Comparison of ENCODE assay signal across 22 mouse cellular contexts in the genomic region with DNA sequence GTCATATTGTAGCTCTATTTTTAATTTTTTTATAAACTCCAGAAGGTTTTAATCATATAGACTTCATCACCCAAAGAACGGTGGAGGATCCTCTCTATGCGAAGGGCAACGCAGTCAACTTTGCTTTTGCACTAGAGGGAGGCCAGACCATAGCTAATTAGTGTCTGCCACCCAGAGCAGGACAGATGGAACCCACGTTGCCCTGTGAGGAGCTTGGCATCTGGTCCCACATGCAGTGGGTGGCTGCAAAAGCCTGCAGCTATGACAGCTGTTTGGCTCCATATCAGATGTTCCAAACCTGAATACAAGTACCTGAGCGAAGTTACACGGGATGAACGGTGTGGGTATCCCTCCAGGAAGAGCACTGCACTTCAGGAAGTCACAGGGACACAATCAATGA.
DNase-seq lines count a peak whose midpoint lies in the region; ATAC-seq and TF ChIP-seq lines count a peak whose summit lies in the region.
"Had no signal": no experiment of that assay in that cellular context is flagged by ENCODE, and none has a peak within 500 bp of the region (broad histone marks: within the 10 kb centered on the region; RNA-seq: fewer than 3 reads in every experiment).

No protein-coding gene starts in this region.

- H3K27ac ChIP-seq in hindbrain, embryonic 16.5 days (ENCODE audit: low read depth, low read length): no peak overlapping the region
- no peak overlapping the region for H3K27ac ChIP-seq in hindbrain, embryonic 10.5 days
- H3K27ac ChIP-seq in midbrain, postnatal 0 days (ENCODE audit: low read depth, low read length): no peak overlapping the region
- H3K27ac ChIP-seq in midbrain, embryonic 16.5 days (ENCODE audit: low read length): no peak overlapping the region
- no peak overlapping the region for H3K27ac ChIP-seq in neural tube, embryonic 15.5 days (replicated peaks)
- H3K27ac ChIP-seq: forebrain, embryonic 10.5 days; forebrain, embryonic 13.5 days; hindbrain, embryonic 15.5 days had no signal

- no peaks in the 10 kb centered on the region for H3K4me1 ChIP-seq in hindbrain, embryonic 16.5 days (ENCODE audit: control insufficient read depth, insufficient read depth, low read depth, low read length)
- H3K4me1 ChIP-seq in hindbrain, embryonic 10.5 days (replicated peaks): no peaks in the 10 kb centered on the region
- H3K4me1 ChIP-seq in midbrain, postnatal 0 days (ENCODE audit: insufficient read depth, low read length): no peaks in the 10 kb centered on the region
- no peaks in the 10 kb centered on the region for H3K4me1 ChIP-seq in midbrain, embryonic 16.5 days (ENCODE audit: control insufficient read depth, insufficient read depth, low read length)
- H3K4me1 ChIP-seq in neural tube, embryonic 15.5 days: peaks cover 9% of the 10 kb centered on the region
- H3K4me1 ChIP-seq: forebrain, embryonic 10.5 days; forebrain, embryonic 13.5 days; hindbrain, embryonic 15.5 days had no signal

- H3K9ac ChIP-seq in hindbrain, embryonic 16.5 days (ENCODE audit: low read depth, low read length): no peak overlapping the region
- no peak overlapping the region for H3K9ac ChIP-seq in midbrain, postnatal 0 days (replicated peaks; ENCODE audit: low read length, poor library complexity, severe bottlenecking)
- no peak overlapping the region for H3K9ac ChIP-seq in midbrain, embryonic 16.5 days (ENCODE audit: low read depth, low read length)
- H3K9ac ChIP-seq in neural tube, embryonic 15.5 days (replicated peaks): no peak overlapping the region
- H3K9ac ChIP-seq: forebrain, embryonic 13.5 days; hindbrain, embryonic 15.5 days had no signal

- no peaks in the 10 kb centered on the region for H3K27me3 ChIP-seq in hindbrain, embryonic 16.5 days (replicated peaks; ENCODE audit: control insufficient read depth, insufficient read depth, low read length)
- no peaks in the 10 kb centered on the region for H3K27me3 ChIP-seq in hindbrain, embryonic 10.5 days (ENCODE audit: insufficient read depth, poor library complexity, severe bottlenecking)
- no peaks in the 10 kb centered on the region for H3K27me3 ChIP-seq in midbrain, postnatal 0 days (ENCODE audit: insufficient read depth, low read length)
- no peaks in the 10 kb centered on the region for H3K27me3 ChIP-seq in midbrain, embryonic 16.5 days (ENCODE audit: control insufficient read depth, insufficient read depth, low read depth, low read length)
- H3K27me3 ChIP-seq in neural tube, embryonic 15.5 days (replicated peaks): no peaks in the 10 kb centered on the region
- H3K27me3 ChIP-seq: forebrain, embryonic 13.5 days; hindbrain, embryonic 15.5 days had no signal

- TF ChIP-seq POLR2A in brain, embryonic 14.5 days (IDR thresholded peaks at IDR 0.05; ENCODE audit: borderline replicate concordance, extremely low read depth, insufficient read depth, insufficient read length, poor library complexity, severe bottlenecking): no peak

- 68% methylated on average over 7 of the region's 7 CpGs for WGBS in hindbrain, embryonic 16.5 days
- 83% methylated on average over 7 of the region's 7 CpGs for WGBS in hindbrain, embryonic 10.5 days
- WGBS in midbrain, postnatal 0 days: 82% methylated on average over 7 of the region's 7 CpGs
- WGBS in midbrain, embryonic 16.5 days: 87% methylated on average over 7 of the region's 7 CpGs
- 71% methylated on average over 7 of the region's 7 CpGs for WGBS in neural tube, embryonic 15.5 days

- no peak for DNase-seq in hindbrain, embryonic 10.5 days (ENCODE audit: low spot score)
- DNase-seq in midbrain, postnatal 0 days (ENCODE audit: low spot score): peak; percentile 36
- DNase-seq in brain, embryonic 14.5 days (ENCODE audit: low read depth): peak; percentile 39
- DNase-seq: adrenal gland, adult 8-10 months; adrenal gland, postnatal 25 days; cerebellum, adult 11 months; cerebellum, adult 2 months; cerebellum, postnatal 14 days; gastrocnemius, postnatal 10 days; gastrocnemius, postnatal 36 days had no signal

- 0 out of 2 replicates have a peak, but pooled peaks have one; percentile 46 for ATAC-seq in hindbrain, embryonic 16.5 days
- no peak for ATAC-seq in midbrain, postnatal 0 days (ENCODE audit: low FRiP score)
- no peak for ATAC-seq in midbrain, embryonic 16.5 days
- no peak for ATAC-seq in neural tube, embryonic 15.5 days (ENCODE audit: low FRiP score)
- ATAC-seq: activated CD4-positive, CD25-positive, alpha-beta regulatory T cell, adult 4 months; CD4-positive, CD25-positive, alpha-beta regulatory T cell, adult 4 months; forebrain, embryonic 13.5 days; forebrain, embryonic 16.5 days; inflammation-experienced regulatory T-cells, adult 6 months; intestine, embryonic 16.5 days had no signal

- no peak for TF ChIP-seq CTCF in midbrain, postnatal 0 days (IDR thresholded peaks at IDR 0.05)
- no peak for TF ChIP-seq CTCF in brain, embryonic 14.5 days (IDR thresholded peaks at IDR 0.05; ENCODE audit: borderline replicate concordance, extremely low read depth, insufficient read depth, insufficient read length)

- no peaks in the 10 kb centered on the region for H3K36me3 ChIP-seq in hindbrain, embryonic 16.5 days (ENCODE audit: control insufficient read depth, insufficient read depth, low read length)
- no peaks in the 10 kb centered on the region for H3K36me3 ChIP-seq in hindbrain, embryonic 10.5 days
- H3K36me3 ChIP-seq in midbrain, postnatal 0 days (ENCODE audit: insufficient read depth, low read length): no peaks in the 10 kb centered on the region
- no peaks in the 10 kb centered on the region for H3K36me3 ChIP-seq in midbrain, embryonic 16.5 days (ENCODE audit: control insufficient read depth, insufficient read depth, low read length)
- no peaks in the 10 kb centered on the region for H3K36me3 ChIP-seq in neural tube, embryonic 15.5 days
- H3K36me3 ChIP-seq: forebrain, embryonic 10.5 days; hindbrain, embryonic 15.5 days had no signal

- no peak overlapping the region for H3K4me3 ChIP-seq in hindbrain, embryonic 16.5 days (ENCODE audit: low read length)
- no peak overlapping the region for H3K4me3 ChIP-seq in hindbrain, embryonic 10.5 days
- H3K4me3 ChIP-seq in midbrain, postnatal 0 days (ENCODE audit: low read depth, low read length): no peak overlapping the region
- H3K4me3 ChIP-seq in midbrain, embryonic 16.5 days (ENCODE audit: low read depth, low read length): no peak overlapping the region
- H3K4me3 ChIP-seq in neural tube, embryonic 15.5 days (replicated peaks): no peak overlapping the region
- H3K4me3 ChIP-seq: forebrain, embryonic 10.5 days; forebrain, embryonic 13.5 days; hindbrain, embryonic 15.5 days had no signal

- no peak overlapping the region for H3K4me2 ChIP-seq in hindbrain, embryonic 16.5 days (ENCODE audit: low read length)
- H3K4me2 ChIP-seq in midbrain, postnatal 0 days (ENCODE audit: low read depth, low read length, poor library complexity, severe bottlenecking): no peak overlapping the region
- no peak overlapping the region for H3K4me2 ChIP-seq in midbrain, embryonic 16.5 days (ENCODE audit: low read length)
- H3K4me2 ChIP-seq in neural tube, embryonic 15.5 days: no peak overlapping the region
- H3K4me2 ChIP-seq: forebrain, embryonic 13.5 days; heart, embryonic 11.5 days; hindbrain, embryonic 15.5 days had no signal

- no peaks in the 10 kb centered on the region for H3K9me3 ChIP-seq in hindbrain, embryonic 16.5 days (ENCODE audit: control insufficient read depth, low read length)
- H3K9me3 ChIP-seq in hindbrain, embryonic 10.5 days: no peaks in the 10 kb centered on the region
- H3K9me3 ChIP-seq in midbrain, postnatal 0 days (ENCODE audit: low read length): no peaks in the 10 kb centered on the region
- H3K9me3 ChIP-seq in midbrain, embryonic 16.5 days (replicated peaks; ENCODE audit: control insufficient read depth, low read length, poor library complexity, severe bottlenecking): no peaks in the 10 kb centered on the region
- no peaks in the 10 kb centered on the region for H3K9me3 ChIP-seq in neural tube, embryonic 15.5 days (replicated peaks)
- H3K9me3 ChIP-seq: forebrain, embryonic 10.5 days; forebrain, embryonic 13.5 days; hindbrain, embryonic 15.5 days had no signal
